Mouse (Mus musculus) heart, embryonic 11.5 days (tissue): ENCODE measurements at regions not wholly inside any gene's neighbourhood (a gene's known extent, or its start where the extent isn't known, plus 50 kb on each side); places are given as distances from the start of the nearest gene placed in this dataset.
A peak's percentile ranks its signal among the peaks of the same experiment; 100 is the strongest.

Experiments
- ATAC-seq: fragments of 200-750 bp; cut with Nextera tagmentation; replicated peaks from 2 replicates; pipeline ENCODE4 v1.8.0; 2017; ENCODE audit warnings: moderate library complexity; ENCODE audit not compliant: insufficient number of reproducible peaks, low FRiP score, low TSS enrichment
- H3K27ac ChIP-seq: fragments of 300-500 bp; sonication (generic); 2 replicates; pipeline ENCODE4 v1.5.1; 2014; ENCODE audit warnings: mild to moderate bottlenecking, low read depth, low read length
- H3K27me3 ChIP-seq: fragments of 300-500 bp; sonication (generic); 2 replicates; pipeline ENCODE4 v1.6.1; 2014; ENCODE audit warnings: mild to moderate bottlenecking, low read length, mixed read lengths; ENCODE audit not compliant: control insufficient read depth, insufficient read depth
- H3K36me3 ChIP-seq: fragments of 300-500 bp; sonication (generic); 2 replicates; pipeline ENCODE4 v1.6.1; 2014; ENCODE audit warnings: mild to moderate bottlenecking, low read length, moderate library complexity, mixed read lengths; ENCODE audit not compliant: control insufficient read depth, insufficient read depth
- H3K4me1 ChIP-seq: fragments of 300-500 bp; sonication (generic); 2 replicates; pipeline ENCODE4 v1.6.1; 2014; ENCODE audit warnings: low read length; ENCODE audit not compliant: control insufficient read depth, insufficient read depth
- H3K4me2 ChIP-seq: fragments of 300-500 bp; sonication (generic); 2 replicates; pipeline ENCODE4 v1.6.1; 2014; ENCODE audit warnings: mild to moderate bottlenecking, moderate library complexity
- H3K4me3 ChIP-seq: fragments of 300-500 bp; sonication (generic); 2 replicates; pipeline ENCODE4 v1.5.1; 2014; ENCODE audit warnings: low read depth, low read length
- H3K9ac ChIP-seq: fragments of 300-500 bp; sonication (generic); 2 replicates; pipeline ENCODE4 v1.6.1; 2014; ENCODE audit warnings: mild to moderate bottlenecking, low read depth, low read length, moderate library complexity
- H3K9me3 ChIP-seq: fragments of 300-500 bp; sonication (generic); replicated peaks from 2 replicates; pipeline ENCODE4 v1.6.1; 2016; ENCODE audit warnings: low read length; ENCODE audit not compliant: control insufficient read depth
- WGBS: fragments of 180-500 bp; shearing (Covaris S2); extraction: QIAGEN DNeasy Blood & Tissue Kit; methylation state at CpG from one replicate; pipeline ENCODE4 v1.1.7; 2014; ENCODE audit not compliant: insufficient replicate concordance; 5-methylcytosine and 5-hydroxymethylcytosine counted together

DNA sequence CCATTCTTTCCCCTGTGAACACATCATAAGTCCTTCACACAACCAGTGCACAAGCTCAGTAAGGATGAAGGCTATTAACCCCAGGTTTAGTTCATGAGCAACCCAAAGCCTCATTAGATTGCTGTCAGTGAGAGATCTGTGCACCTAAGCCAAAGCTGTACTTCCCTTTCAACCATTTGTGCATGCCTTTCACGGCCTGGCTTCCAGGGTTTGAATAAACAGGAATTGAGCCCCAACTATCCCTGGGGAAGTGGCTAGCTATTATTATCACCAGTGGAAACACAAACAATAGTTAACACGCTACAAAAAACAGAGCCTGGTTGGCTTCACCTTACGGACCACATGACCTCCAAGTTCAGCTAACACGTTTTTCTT is 104.9 kb downstream of the Tmsb4x start:
- no peak overlapping the region for H3K4me2 ChIP-seq
- H3K27me3 ChIP-seq: no peaks in the 10 kb centered on the region; the same call in 1 of the 2 replicates
- WGBS: 57% methylated on average over 4 of the region's 4 CpGs
- H3K36me3 ChIP-seq: no peaks in the 10 kb centered on the region
- ATAC-seq: no peak
- H3K9ac ChIP-seq: no peak overlapping the region
- H3K27ac ChIP-seq: 0 out of 2 replicates have a peak overlapping the region, but pooled peaks have one; percentile 35
- H3K4me3 ChIP-seq: no peak overlapping the region
- no peaks in the 10 kb centered on the region for H3K9me3 ChIP-seq
- H3K4me1 ChIP-seq: no peaks in the 10 kb centered on the region

DNA sequence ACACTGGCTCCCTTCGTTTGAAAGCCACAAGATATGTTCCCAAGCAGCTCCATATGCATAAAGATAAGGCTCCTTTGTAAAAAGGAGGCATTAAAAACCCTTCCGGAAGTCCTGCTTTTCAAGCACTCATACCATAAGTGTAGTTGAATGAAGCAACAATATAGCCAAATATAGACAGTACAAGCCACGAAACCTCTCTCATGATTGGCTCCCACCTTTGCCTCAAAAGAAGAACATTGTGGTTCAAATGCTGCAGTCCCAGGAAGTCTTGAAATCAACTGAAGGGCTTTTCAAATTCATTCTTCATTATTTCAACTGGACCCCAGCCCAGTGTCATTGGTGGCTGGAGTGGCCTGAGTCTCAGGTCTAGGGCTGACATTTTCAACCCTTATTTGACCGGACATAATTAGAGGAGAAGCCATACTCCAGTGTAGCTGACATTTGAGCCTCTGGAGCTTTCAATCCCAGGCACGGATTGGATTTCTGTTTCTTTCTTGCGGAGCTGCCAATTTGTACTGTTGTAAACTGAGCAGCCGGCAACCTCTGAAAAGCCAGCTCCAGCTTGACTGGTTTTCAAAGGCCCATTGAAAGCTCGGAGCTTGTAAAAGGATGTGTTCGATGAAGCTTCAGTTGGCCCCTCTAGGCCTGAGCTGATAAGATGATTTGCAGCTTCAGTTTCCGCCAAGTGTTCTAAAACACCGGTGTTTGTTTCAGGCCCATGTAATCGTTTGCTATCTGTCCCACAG is 105.4 kb downstream of the Tmsb4x start:
- H3K27ac ChIP-seq: 0 out of 2 replicates have a peak overlapping the region, but pooled peaks have one; percentile 35
- ATAC-seq: no peak
- no peak overlapping the region for H3K4me2 ChIP-seq
- no peak overlapping the region for H3K9ac ChIP-seq
- no peaks in the 10 kb centered on the region; the same call in 1 of the 2 replicates for H3K27me3 ChIP-seq
- H3K9me3 ChIP-seq: no peaks in the 10 kb centered on the region
- H3K4me1 ChIP-seq: no peaks in the 10 kb centered on the region
- no peaks in the 10 kb centered on the region for H3K36me3 ChIP-seq
- no peak overlapping the region for H3K4me3 ChIP-seq
- 47% methylated on average over 12 of the region's 12 CpGs for WGBS

DNA sequence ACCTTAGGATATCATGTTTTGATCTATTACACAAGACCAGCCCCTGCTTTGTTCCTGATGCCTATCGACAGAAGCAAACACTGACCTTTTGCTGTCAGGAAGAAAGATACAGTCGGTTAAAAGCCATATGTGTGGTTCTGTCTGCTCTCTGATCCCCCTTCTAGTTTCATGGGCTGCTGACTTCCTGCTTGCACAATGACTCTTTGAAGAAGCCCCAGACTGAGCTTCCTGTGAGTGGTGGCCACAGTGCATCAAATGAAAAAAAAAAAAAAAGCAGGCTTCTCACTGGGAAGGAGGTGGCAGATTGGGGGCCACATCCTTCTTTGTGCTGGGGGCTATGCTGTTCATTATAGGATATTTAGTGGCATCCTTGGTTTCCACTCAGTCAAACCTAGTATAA is 107.2 kb downstream of the Tmsb4x start:
- 45% methylated on average over 2 of the region's 2 CpGs for WGBS
- H3K9ac ChIP-seq: no peak overlapping the region
- H3K27me3 ChIP-seq: no peaks in the 10 kb centered on the region; the same call in 1 of the 2 replicates
- no peak for ATAC-seq
- no peaks in the 10 kb centered on the region for H3K9me3 ChIP-seq
- no peak overlapping the region for H3K4me3 ChIP-seq
- no peaks in the 10 kb centered on the region for H3K4me1 ChIP-seq
- no peak overlapping the region for H3K27ac ChIP-seq
- H3K36me3 ChIP-seq: no peaks in the 10 kb centered on the region
- no peak overlapping the region for H3K4me2 ChIP-seq

DNA sequence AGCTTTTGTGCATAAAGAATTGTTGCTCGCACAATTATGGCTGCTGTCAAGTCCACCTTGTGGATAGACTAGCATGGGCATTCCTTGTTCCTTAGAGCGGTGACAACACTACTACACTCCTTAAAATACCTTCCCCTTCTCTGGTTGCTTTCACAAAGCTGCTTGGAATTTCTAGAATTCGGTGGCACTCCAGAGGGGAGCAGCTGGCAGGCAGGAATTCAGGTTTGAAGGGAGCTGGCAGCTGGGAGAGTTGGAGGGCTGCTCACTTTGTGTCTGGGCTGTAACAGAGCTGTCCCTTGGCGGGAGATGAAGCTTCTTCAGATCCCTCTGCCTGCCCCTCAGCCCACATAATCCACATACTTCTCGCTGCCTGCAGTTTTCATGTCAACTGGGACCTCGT is 109.7 kb downstream of the Tmsb4x start:
- no peaks in the 10 kb centered on the region for H3K4me1 ChIP-seq
- H3K36me3 ChIP-seq: no peaks in the 10 kb centered on the region
- H3K27ac ChIP-seq: no peak overlapping the region
- no peaks in the 10 kb centered on the region; the same call in 1 of the 2 replicates for H3K27me3 ChIP-seq
- H3K9ac ChIP-seq: no peak overlapping the region
- no peak overlapping the region for H3K4me3 ChIP-seq
- ATAC-seq: no peak
- H3K9me3 ChIP-seq: no peaks in the 10 kb centered on the region
- 33% methylated on average over 6 of the region's 6 CpGs for WGBS
- no peak overlapping the region for H3K4me2 ChIP-seq

DNA sequence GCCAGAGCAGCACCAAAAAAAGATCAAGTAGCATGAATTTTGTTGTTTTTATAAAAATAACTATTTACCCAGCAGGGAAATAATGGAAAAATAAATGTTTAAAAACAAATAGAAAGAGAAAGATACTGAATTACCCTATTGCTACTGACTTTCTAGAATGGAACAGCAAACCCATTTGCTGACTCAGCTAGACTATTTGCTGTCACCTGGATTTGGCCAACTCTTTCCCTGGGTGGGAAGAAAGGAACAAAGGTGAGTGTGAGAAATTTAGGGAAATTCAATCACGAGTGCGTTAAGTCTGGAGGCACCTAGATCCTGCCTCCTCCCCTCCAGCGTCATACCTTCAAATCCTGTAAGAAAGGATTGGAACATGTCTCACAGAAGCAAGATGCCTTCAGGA is 110.2 kb downstream of the Tmsb4x start:
- Histone ChIP-seq H3K36me3 (no peaks in the 10 kb centered on the region), H3K4me3 (no peak overlapping the region), H3K4me1 (no peaks in the 10 kb centered on the region), H3K27me3 (no peaks in the 10 kb centered on the region; the same call in 1 of the 2 replicates), H3K4me2 (no peak overlapping the region), H3K9ac (no peak overlapping the region), H3K27ac (no peak overlapping the region), H3K9me3 (no peaks in the 10 kb centered on the region)
- no peak for ATAC-seq
- 69% methylated on average over 3 of the region's 3 CpGs for WGBS

DNA sequence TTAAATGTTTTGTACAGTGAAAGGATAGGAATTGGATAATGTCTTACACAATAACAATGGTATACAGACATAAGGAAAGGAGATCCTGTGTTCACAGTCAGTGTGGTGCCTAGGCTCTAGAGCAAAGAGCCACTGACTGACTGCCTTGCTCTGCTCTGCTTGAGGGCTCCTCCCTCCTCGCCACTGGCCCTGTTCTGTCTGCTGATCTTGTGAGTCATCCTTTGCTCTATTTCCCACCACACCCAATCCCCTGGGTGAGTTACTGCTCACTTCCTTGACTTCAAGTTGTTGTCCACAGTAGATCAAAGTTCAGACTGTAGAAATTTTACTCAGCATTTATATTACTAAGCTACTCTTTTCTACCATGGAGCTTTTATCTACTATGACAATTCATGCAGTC is 117.3 kb downstream of the Tmsb4x start:
- H3K4me1 ChIP-seq: no peaks in the 10 kb centered on the region
- ATAC-seq: no peak
- H3K27ac ChIP-seq: no peak overlapping the region
- H3K27me3 ChIP-seq: no peaks in the 10 kb centered on the region
- H3K4me3 ChIP-seq: no peak overlapping the region
- H3K9ac ChIP-seq: no peak overlapping the region
- H3K36me3 ChIP-seq: no peaks in the 10 kb centered on the region
- H3K4me2 ChIP-seq: no peak overlapping the region
- no peaks in the 10 kb centered on the region for H3K9me3 ChIP-seq
- WGBS: 50% methylated on average over 1 of the region's 1 CpGs

DNA sequence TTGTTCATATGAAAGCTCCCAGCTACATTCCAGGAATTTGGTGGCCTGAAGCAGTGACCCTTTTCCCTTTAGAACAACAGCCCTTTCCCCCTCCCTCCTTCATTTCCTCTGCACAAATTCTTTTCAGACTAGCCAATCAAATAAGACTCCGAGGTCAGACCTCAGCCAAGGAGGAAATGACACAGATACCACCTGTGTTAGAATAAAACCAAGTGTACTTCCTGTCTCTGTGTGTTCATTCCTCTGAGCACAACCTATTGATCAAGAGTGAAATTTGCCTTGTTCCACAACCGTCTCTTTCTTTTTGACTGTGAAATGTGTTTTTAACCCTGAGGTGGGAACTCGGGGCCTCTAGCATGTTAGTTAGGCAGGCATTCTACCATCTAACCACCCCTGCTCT is 120.2 kb downstream of the Tmsb4x start:
- Histone ChIP-seq H3K36me3 (no peaks in the 10 kb centered on the region), H3K9ac (no peak overlapping the region)

DNA sequence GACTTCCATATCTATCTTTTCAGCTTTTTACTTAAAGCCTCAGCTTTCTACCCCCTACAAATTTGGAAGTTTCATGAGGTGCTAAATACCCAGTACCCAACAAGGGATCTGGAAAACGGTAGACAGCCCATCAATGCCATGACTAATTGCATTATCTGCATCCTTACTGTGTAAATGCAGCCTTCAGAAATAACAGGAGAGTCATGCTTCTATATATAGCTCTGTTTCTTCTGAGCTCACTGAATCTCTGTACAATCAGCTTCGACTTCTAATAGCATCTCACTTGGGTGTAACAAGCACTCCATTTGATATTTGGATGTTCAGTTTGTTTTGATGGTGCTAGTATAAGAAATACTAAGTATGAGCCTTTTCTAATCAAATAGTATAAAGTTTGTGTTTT is 120.7 kb downstream of the Tmsb4x start:
- Histone ChIP-seq H3K27ac (peak overlapping the region; percentile 29; the same call in 1 of the 2 replicates), H3K4me3 (no peak overlapping the region), H3K9ac (no peak overlapping the region), H3K36me3 (no peaks in the 10 kb centered on the region), H3K4me1 (no peaks in the 10 kb centered on the region), H3K27me3 (no peaks in the 10 kb centered on the region), H3K4me2 (no peak overlapping the region), H3K9me3 (no peaks in the 10 kb centered on the region)
- no peak for ATAC-seq
- 27% methylated on average over 2 of the region's 2 CpGs for WGBS

More for the DNA sequence above, 120.2 kb downstream of the Tmsb4x start:
- no peak for ATAC-seq
- peak overlapping the region; percentile 29; the same call in 1 of the 2 replicates for H3K27ac ChIP-seq
- H3K4me1 ChIP-seq: no peaks in the 10 kb centered on the region
- H3K4me2 ChIP-seq: no peak overlapping the region
- WGBS: 56% methylated on average over 3 of the region's 3 CpGs
- no peaks in the 10 kb centered on the region for H3K27me3 ChIP-seq
- H3K9me3 ChIP-seq: no peaks in the 10 kb centered on the region
- H3K4me3 ChIP-seq: no peak overlapping the region

DNA sequence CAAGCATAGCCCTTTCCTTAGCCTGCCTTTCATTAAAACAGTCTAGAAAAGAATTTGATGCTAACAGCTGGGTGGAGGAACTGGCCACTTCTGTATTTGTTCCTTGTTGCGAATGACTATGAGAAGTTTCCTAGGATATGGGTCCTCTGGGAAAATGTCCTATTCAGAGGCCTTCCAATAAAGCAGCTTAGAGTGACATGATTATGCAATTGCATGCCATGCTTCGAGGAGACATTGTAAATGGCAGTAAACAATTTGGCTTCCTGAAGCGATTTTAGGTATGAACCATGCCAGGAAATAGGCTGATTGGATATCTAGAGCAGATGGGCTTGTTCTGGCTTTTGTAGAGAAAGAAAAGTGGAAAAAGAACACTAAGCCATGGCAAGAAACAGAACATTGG is 128.3 kb downstream of the Tmsb4x start:
- Histone ChIP-seq H3K36me3 (no peaks in the 10 kb centered on the region), H3K4me1 (no peaks in the 10 kb centered on the region), H3K27ac (no peak overlapping the region), H3K4me2 (no peak overlapping the region), H3K9ac (no peak overlapping the region), H3K4me3 (no peak overlapping the region), H3K9me3 (no peaks in the 10 kb centered on the region), H3K27me3 (no peaks in the 10 kb centered on the region)
- ATAC-seq: no peak
- WGBS: 69% methylated on average over 3 of the region's 3 CpGs
